Mouse (Mus musculus) adrenal gland, postnatal 14 days (tissue): ENCODE results near the gene Limch1. TPM values are rescaled to one million over a fixed set of nuclear protein-coding genes. Genes with fewer than 3 reads are reported as not detected.
A peak's percentile ranks its signal among the peaks of the same experiment; 100 is the strongest.

ENCODE experiments used
- DNase-seq: peaks from one replicate; pipeline ENCODE4 v3.0.0; 2021; ENCODE audit warnings: mixed read lengths
- total RNA-seq: library from RNA; stranded (reverse); gene quantifications from 2 replicates; pipeline ENCODE4 v1.2.3, GENCODE M21; 2021

The Limch1 gene
- total RNA-seq, 1 experiment from 2014 or later: 96.8 TPM

GRCm38 (mm10) chr5:66933134-66933804, 187.6 kb downstream of the Limch1 start:
- DNase-seq: no peak

GRCm38 (mm10) chr5:66934585-66934984, 189.0 kb downstream of the Limch1 start:
- DNase-seq: no peak

GRCm38 (mm10) chr5:66937376-66937775, 191.7 kb downstream of the Limch1 start:
- no peak for DNase-seq

- DNase-seq: peak; percentile 38
Observed at GRCm38 (mm10) chr5:66941710-66942450, 196.3 kb downstream of the Limch1 start.

- DNase-seq: no peak
Observed at GRCm38 (mm10) chr5:66942922-66943321, 197.3 kb downstream of the Limch1 start.

GRCm38 (mm10) chr5:66943521-66943920, 197.9 kb downstream of the Limch1 start:
- DNase-seq: peak; percentile 13

- peak; percentile 57 for DNase-seq
Observed at GRCm38 (mm10) chr5:66947958-66948357, 202.3 kb downstream of the Limch1 start.

GRCm38 (mm10) chr5:66949098-66949692, 203.6 kb downstream of the Limch1 start:
- DNase-seq: no peak

- DNase-seq: peak; percentile 44
Observed at GRCm38 (mm10) chr5:66953375-66953774, 207.7 kb downstream of the Limch1 start.

GRCm38 (mm10) chr5:66953971-66954644, 208.5 kb downstream of the Limch1 start:
- no peak for DNase-seq

- DNase-seq: no peak
Observed at GRCm38 (mm10) chr5:66955245-66955644, 209.6 kb downstream of the Limch1 start.

- no peak for DNase-seq
Observed at GRCm38 (mm10) chr5:66957656-66958055, 212.0 kb downstream of the Limch1 start.

- no peak for DNase-seq
Observed at GRCm38 (mm10) chr5:66958118-66958517, 212.5 kb downstream of the Limch1 start.

GRCm38 (mm10) chr5:66959968-66960367, 214.3 kb downstream of the Limch1 start:
- no peak for DNase-seq

- no peak for DNase-seq
Observed at GRCm38 (mm10) chr5:66965442-66965841, 219.8 kb downstream of the Limch1 start.

GRCm38 (mm10) chr5:66967147-66967546, 221.5 kb downstream of the Limch1 start:
- no peak for DNase-seq

- DNase-seq: no peak
Observed at GRCm38 (mm10) chr5:66967646-66968045, 222.0 kb downstream of the Limch1 start.

- DNase-seq: peak; percentile 35
Observed at GRCm38 (mm10) chr5:66968059-66968833, 222.6 kb downstream of the Limch1 start.

GRCm38 (mm10) chr5:66968925-66969711, 223.5 kb downstream of the Limch1 start:
- DNase-seq: no peak

- DNase-seq: peak; percentile 63
Observed at GRCm38 (mm10) chr5:66975621-66976020, 230.0 kb downstream of the Limch1 start.
